Mouse (Mus musculus): ENCODE data around the gene Zfp64. TPM values are rescaled to one million over a fixed set of nuclear protein-coding genes. Genes with fewer than 3 reads are reported as not detected.
"Not testable (repeated sequence)": the region's sequence is repeated elsewhere in the genome, so short reads cannot be mapped to it uniquely, and the experiment has no call there.

The Zfp64 gene
- total RNA-seq, 4 experiments from 2014 or later = 14.5 to 20.1 (median 16.6) TPM

GRCm38 (mm10) chr2:168854777-168855176, 100.6 kb downstream of the Zfp64 start:
- no peak for DNase-seq (ENCODE audit: low spot score in 2 of 2)

- DNase-seq (ENCODE audit: low spot score in 2 of 2) = not testable (repeated sequence)
Observed at GRCm38 (mm10) chr2:168853869-168854268, 101.5 kb downstream of the Zfp64 start.

- DNase-seq (ENCODE audit: low spot score in 2 of 2) = no peak
Observed at GRCm38 (mm10) chr2:168851545-168851944, 103.8 kb downstream of the Zfp64 start.

- DNase-seq (ENCODE audit: low spot score in 2 of 2) = no peak
Observed at GRCm38 (mm10) chr2:168848553-168848952, 106.8 kb downstream of the Zfp64 start.

- DNase-seq (ENCODE audit: low spot score in 2 of 2) = no peak
Observed at GRCm38 (mm10) chr2:168846180-168846720, 109.1 kb downstream of the Zfp64 start.

Other genes starting within 250 kb of the Zfp64 start
- 100 to 1,000 TPM; 325 to 344 (median 335) TPM for gene Atp9a, start 213.2 kb downstream of the Zfp64 start, total RNA-seq (2022)
- gene Sall4, start 187.6 kb downstream of the Zfp64 start, total RNA-seq (2022) = 1 to 10 TPM in 1 of 4 experiments, under 1 TPM in 3; 0.54 to 1.3 (median 0.67) TPM

All from layer of hippocampus, adult 8-10 months (tissue).